Mouse (Mus musculus): ENCODE data around the gene Stat5a. TPM values are rescaled to one million over a fixed set of nuclear protein-coding genes. Genes with fewer than 3 reads are reported as not detected.

Stat5a gene
- polyA plus RNA-seq, 1 experiment from 2014 or later = 1.6 TPM

DNA sequence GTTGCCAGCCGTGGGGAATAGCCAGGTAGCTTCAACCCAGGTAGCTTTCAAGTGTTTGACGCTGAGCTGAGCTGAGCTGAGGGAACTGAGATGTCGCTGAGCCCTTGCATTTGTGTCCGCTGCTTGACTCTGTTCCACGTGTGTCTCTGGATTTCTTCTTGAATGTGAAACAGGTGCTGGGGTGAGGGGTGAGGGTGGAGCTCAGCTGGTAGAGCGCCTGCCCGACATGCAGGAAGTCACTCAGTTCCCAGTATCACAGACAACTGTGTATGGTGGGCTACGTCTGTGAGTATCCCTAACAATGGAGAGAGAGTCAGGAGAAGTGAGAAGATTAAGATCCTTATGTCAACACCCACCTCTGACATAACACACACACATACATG is 11.8 kb downstream of the Stat5a start:
- Histone ChIP-seq H3K27ac (replicated peaks) (no peak overlapping the region), H3K9ac (no peak overlapping the region), H3K36me3 (no peaks in the 10 kb centered on the region), H3K4me3 (no peak overlapping the region), H3K27me3 (no peaks in the 10 kb centered on the region), H3K4me1 (replicated peaks) (no peaks in the 10 kb centered on the region), H3K9me3 (no peaks in the 10 kb centered on the region), H3K4me2 (no peak overlapping the region)
- WGBS = 77% methylated on average over 8 of the region's 8 CpGs
- no peak for ATAC-seq (ENCODE audit: low read depth)

DNA sequence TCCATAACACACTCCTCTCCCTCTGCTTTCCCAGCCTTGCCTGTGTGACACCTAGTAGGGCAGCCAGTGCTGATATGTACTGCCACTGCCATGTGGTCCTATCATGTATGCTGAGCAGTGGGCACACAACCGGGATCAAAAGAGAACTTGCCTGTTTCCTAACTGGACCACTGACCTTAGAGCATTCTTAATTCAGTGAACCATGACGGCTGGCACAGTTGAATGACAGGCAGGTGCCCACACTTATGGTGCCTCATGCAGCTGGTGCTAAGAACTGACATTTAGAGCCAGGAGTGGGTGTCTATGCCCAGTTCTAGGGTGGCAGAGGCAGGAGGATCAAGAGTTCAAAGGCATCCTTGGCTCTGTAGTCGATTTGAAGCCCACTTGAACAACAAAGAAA is 16.6 kb downstream of the Stat5a start:
- Histone ChIP-seq H3K27ac (replicated peaks) (no peak overlapping the region), H3K4me1 (replicated peaks) (no peaks in the 10 kb centered on the region), H3K36me3 (no peaks in the 10 kb centered on the region), H3K4me3 (no peak overlapping the region), H3K9ac (no peak overlapping the region), H3K9me3 (no peaks in the 10 kb centered on the region), H3K4me2 (no peak overlapping the region), H3K27me3 (no peaks in the 10 kb centered on the region)
- ATAC-seq (ENCODE audit: low read depth) = no peak
- 83% methylated on average over 3 of the region's 3 CpGs for WGBS

DNA sequence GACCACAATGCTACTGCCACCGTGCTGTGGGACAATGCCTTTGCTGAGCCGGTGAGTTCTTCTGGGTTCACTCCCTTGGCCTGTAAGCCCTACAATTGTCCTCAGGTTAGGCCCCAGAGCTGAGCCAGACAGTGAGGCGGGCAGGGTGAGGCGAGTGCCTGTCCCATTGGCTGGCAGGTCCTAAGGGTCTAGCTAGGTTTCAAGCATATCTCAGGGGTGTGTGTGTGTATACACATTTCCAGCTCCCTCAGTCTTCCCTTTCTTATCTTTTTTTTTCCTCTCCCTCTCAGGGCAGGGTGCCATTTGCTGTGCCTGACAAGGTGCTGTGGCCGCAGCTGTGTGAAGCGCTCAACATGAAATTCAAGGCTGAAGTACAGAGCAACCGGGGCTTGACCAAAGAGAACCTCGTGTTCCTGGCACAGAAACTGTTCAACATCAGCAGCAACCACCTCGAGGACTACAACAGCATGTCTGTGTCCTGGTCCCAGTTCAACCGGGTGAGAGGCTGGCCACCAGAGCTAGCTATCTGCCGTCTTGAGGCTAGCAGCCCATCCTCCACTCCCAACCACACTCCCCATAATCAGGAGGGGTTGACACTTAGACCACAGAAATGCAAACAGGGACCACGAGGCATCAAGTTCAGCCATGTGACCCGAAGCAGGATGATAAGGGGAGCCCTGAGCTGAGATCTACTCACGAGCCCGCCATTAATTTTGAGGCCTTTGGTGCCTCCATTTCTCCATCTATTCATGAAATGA is 20.3 kb downstream of the Stat5a start:
- no peak overlapping the region for H3K4me2 ChIP-seq
- no peak overlapping the region for H3K9ac ChIP-seq
- H3K9me3 ChIP-seq = no peaks in the 10 kb centered on the region
- no peaks in the 10 kb centered on the region for H3K4me1 ChIP-seq (replicated peaks)
- no peaks in the 10 kb centered on the region for H3K36me3 ChIP-seq
- H3K27ac ChIP-seq (replicated peaks) = no peak overlapping the region
- H3K27me3 ChIP-seq = no peaks in the 10 kb centered on the region
- no peak for ATAC-seq (ENCODE audit: low read depth)
- 84% methylated on average over 15 of the region's 15 CpGs for WGBS
- no peak overlapping the region for H3K4me3 ChIP-seq

DNA sequence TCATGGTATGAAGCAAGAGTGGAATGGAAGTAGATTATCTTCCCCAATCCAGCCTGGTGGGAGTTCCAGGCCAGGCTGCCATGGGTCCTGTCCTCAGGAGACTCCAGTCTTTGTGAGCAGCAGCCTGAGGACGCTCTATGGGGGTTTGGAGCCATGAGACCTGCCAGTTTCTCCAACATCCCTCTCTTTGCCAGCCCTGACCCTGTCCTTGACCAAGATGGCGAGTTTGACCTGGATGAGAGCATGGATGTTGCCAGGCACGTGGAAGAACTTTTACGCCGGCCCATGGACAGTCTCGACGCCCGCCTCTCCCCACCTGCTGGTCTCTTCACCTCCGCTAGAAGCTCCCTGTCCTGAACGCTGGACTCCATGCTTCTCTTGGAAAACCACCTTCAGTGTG is 24.5 kb downstream of the Stat5a start:
- Histone ChIP-seq H3K4me3 (no peak overlapping the region), H3K9me3 (no peaks in the 10 kb centered on the region), H3K27me3 (no peaks in the 10 kb centered on the region), H3K9ac (no peak overlapping the region), H3K27ac (replicated peaks) (no peak overlapping the region), H3K36me3 (peaks cover 31% of the 10 kb centered on the region), H3K4me1 (replicated peaks) (no peaks in the 10 kb centered on the region), H3K4me2 (no peak overlapping the region)
- ATAC-seq (ENCODE audit: low read depth) = no peak
- WGBS = 84% methylated on average over 10 of the region's 10 CpGs

DNA sequence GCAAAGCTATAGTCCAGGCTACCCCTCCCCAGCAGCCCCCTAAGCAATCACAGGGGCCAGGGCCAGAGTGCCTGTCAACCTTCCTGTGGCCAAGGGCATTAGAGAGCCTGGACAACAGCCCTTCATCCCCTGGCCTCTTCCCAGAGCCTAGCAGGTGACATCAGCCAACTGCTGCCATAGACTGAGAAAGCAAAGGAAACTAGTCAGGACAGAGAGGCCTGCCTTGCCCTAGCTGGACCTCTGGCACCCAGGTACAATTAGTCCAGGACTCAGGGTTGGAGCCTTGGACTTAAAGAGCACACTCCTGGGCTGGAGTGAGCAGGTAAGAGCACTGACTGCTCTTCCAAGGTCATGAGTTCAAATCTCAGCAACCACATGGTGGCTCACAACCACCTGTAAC is 26.3 kb downstream of the Stat5a start:
- no peak overlapping the region for H3K27ac ChIP-seq (replicated peaks)
- H3K4me3 ChIP-seq = no peak overlapping the region
- no peak overlapping the region for H3K4me2 ChIP-seq

DNA sequence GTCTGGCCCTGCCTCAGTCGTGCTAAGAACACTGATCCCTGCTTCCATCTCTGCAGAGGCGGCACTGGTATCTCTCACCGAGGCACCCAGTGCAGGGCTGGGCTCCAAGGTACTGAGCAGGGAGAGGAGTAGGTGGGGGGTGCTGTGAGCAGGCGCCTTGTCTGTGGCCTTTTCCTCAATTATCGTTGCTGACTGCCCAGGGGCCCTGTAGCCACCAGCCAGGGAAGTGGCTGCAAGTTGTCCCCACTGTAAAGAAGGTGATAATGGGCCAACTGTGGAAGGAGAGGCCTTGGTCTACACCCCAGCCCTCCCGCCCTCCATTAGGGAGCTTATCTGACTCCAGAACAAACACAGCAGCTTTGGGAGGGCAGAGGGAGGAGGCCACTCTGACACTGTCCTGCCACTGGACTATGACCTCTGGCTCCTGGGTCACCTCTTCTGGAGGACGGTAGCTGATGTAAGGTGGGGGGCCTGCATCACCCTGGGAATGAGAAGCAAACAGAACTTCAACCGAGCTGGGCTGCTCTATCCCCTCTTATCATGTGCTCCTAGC is 27.1 kb downstream of the Stat5a start:
- 70% methylated on average over 8 of the region's 8 CpGs for WGBS
- no peak for ATAC-seq (ENCODE audit: low read depth)

More for the DNA sequence above, 26.3 kb downstream of the Stat5a start:
- Histone ChIP-seq H3K9ac (no peak overlapping the region), H3K36me3 (peaks cover 49% of the 10 kb centered on the region), H3K4me1 (replicated peaks) (0 out of 2 replicates have a peak, but pooled peaks cover under 1% of the 10 kb centered on the region), H3K27me3 (no peaks in the 10 kb centered on the region), H3K9me3 (no peaks in the 10 kb centered on the region)
- ATAC-seq (ENCODE audit: low read depth) = no peak

DNA sequence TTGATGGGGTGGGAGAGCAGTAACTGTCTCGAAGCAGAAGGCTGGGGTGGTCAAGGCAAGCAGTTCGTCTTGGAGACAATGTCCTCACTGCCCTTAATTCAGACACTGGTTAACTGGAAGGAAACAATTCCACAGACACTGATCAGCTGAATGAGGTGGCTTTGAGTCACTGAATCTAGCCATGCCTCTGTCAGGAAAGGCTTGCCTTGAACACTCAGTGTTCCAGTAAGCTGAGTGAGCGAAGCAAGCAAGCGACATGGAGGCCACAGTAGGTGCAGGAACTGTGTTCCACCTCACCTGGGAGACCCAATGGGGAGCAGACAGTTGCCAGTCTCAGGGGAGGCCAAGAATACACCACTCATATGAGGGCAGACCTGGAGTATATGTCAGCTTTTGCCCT is 28.1 kb downstream of the Stat5a start:
- H3K9ac ChIP-seq = no peak overlapping the region
- no peak overlapping the region for H3K27ac ChIP-seq (replicated peaks)
- H3K4me3 ChIP-seq = no peak overlapping the region
- H3K27me3 ChIP-seq = no peaks in the 10 kb centered on the region
- peaks cover 63% of the 10 kb centered on the region for H3K36me3 ChIP-seq
- no peak for ATAC-seq (ENCODE audit: low read depth)
- H3K4me1 ChIP-seq (replicated peaks) = 0 out of 2 replicates have a peak, but pooled peaks cover 9% of the 10 kb centered on the region
- 82% methylated on average over 4 of the region's 4 CpGs for WGBS
- no peaks in the 10 kb centered on the region for H3K9me3 ChIP-seq
- no peak overlapping the region for H3K4me2 ChIP-seq

More for the DNA sequence above, 27.1 kb downstream of the Stat5a start:
- Histone ChIP-seq H3K4me1 (replicated peaks) (0 out of 2 replicates have a peak, but pooled peaks cover 8% of the 10 kb centered on the region), H3K9ac (no peak overlapping the region), H3K9me3 (no peaks in the 10 kb centered on the region), H3K27me3 (no peaks in the 10 kb centered on the region), H3K36me3 (peaks cover 57% of the 10 kb centered on the region), H3K27ac (replicated peaks) (no peak overlapping the region), H3K4me2 (no peak overlapping the region), H3K4me3 (no peak overlapping the region)

DNA sequence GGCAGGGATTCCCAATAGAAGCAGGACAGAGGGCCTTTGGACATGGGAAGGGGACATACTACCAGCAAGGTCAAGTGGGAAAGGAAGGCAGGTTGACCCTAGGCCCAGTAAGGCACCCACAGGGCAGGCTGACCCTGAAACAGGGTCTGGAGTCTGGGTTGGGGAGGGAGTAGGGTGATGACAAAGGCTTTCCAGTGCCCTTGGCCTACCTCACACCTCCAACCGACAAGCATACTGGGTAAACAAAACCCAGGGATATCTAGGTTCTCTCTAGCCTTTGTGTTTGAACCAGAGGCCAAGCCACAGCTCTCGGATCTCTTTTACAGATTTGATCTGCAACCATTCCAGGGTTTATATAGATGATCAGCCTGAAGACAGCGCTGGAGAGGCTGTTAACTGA is 28.6 kb downstream of the Stat5a start:
- Histone ChIP-seq H3K27ac (replicated peaks) (no peak overlapping the region), H3K4me3 (no peak overlapping the region), H3K4me2 (no peak overlapping the region), H3K4me1 (replicated peaks) (0 out of 2 replicates have a peak, but pooled peaks cover 9% of the 10 kb centered on the region), H3K9ac (no peak overlapping the region), H3K36me3 (peaks cover 69% of the 10 kb centered on the region), H3K9me3 (no peaks in the 10 kb centered on the region), H3K27me3 (no peaks in the 10 kb centered on the region)
- WGBS = 86% methylated on average over 3 of the region's 3 CpGs
- ATAC-seq (ENCODE audit: low read depth) = no peak

DNA sequence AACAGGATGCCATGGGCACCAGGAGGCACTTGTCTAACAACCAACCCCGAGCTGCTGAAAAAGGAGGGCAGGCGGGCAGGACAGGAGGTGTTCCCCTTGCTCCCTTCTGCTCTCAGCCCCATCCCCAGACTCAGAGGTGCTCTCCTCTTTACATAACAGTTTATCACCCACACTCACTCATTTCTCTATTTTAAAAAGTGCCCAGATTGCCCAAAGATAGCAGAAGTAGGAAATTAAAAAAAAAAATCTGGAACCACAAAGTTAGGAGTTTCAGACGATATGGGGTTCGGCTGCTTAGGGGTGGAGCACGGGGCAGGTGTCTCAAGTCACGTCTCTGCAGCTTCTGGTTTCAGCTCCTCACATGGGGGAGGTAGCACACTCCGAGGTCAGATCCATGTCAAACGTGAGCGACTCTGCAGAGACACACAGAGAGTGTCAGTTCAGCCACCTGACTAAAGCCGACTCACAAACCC is 29.2 kb downstream of the Stat5a start:
- Histone ChIP-seq H3K4me2 (no peak overlapping the region), H3K4me1 (replicated peaks) (0 out of 2 replicates have a peak, but pooled peaks cover 9% of the 10 kb centered on the region), H3K4me3 (no peak overlapping the region), H3K36me3 (peaks cover 75% of the 10 kb centered on the region), H3K9me3 (no peaks in the 10 kb centered on the region), H3K27ac (replicated peaks) (no peak overlapping the region), H3K27me3 (no peaks in the 10 kb centered on the region), H3K9ac (no peak overlapping the region)
- no peak for ATAC-seq (ENCODE audit: low read depth)
- WGBS = 64% methylated on average over 10 of the region's 10 CpGs

DNA sequence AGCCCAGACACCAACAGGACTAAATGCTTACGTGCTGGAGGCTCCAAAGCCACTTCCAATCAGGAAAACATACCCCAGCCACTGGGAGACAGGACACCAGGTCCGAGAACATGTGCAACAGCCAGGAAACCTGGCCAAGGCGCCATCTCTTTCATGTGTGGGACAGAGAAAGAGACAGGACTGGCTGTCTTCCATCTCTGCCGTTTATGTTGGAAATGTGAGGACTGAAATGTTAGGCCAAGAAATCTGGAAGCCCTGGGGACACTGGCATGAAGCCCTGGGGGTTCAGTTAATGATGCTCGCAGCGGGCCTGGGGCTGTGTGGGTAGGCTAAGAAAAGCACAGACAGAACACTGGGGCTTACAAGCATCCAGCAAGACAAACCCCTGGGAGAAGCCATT is 31.3 kb downstream of the Stat5a start:
- H3K4me1 ChIP-seq (replicated peaks) = 0 out of 2 replicates have a peak, but pooled peaks cover 14% of the 10 kb centered on the region
- no peak overlapping the region for H3K9ac ChIP-seq
- no peak overlapping the region for H3K4me3 ChIP-seq
- H3K36me3 ChIP-seq = peaks cover 91% of the 10 kb centered on the region
- no peaks in the 10 kb centered on the region for H3K27me3 ChIP-seq
- 87% methylated on average over 6 of the region's 6 CpGs for whole genome bisulfite sequencing
- H3K27ac ChIP-seq (replicated peaks) = no peak overlapping the region
- no peak for ATAC-seq (ENCODE audit: low read depth)
- H3K9me3 ChIP-seq = no peaks in the 10 kb centered on the region
- H3K4me2 ChIP-seq = no peak overlapping the region

DNA sequence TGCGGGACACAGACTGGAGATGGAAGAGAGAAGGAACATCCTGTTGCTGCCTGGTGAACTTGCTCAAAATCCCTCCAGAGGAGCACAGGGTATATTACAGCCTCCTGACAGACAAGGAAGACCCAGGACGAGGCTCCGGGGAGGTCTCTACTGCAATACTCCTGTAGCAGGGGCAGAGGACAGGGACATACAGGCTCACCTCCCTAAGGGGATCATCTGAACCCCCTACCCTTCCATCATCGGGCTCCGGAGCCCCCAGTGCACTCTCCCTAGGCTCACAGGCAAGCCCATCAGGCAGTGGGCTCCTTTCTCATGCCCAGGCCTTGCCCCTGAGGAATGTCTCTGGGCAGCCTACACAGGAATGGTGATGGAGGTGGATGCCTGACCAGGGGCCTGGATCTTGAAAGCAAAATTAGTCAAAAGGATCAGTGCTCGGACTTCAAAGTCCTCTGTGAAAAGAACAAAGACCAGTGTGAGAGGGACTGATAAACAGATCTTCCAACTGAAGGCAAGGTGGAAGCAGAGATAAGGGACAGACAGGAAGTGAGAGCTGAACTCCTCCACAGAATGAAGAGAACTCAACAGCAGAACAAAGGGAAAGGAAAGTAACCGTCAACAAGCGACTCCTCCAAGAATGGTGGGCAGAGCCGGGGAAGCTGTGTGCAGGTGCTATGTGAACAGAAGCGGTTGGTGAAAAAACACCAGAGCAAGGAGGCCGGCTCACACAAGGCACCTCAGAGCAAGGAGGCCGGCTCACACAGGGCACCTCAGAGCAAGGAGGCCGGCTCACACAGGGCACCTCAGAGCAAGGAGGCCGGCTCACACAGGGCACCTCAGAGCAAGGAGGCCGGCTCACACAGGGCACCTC is 32.3 kb downstream of the Stat5a start:
- ATAC-seq (ENCODE audit: low read depth) = no peak
- peaks cover 84% of the 10 kb centered on the region for H3K36me3 ChIP-seq
- no peak overlapping the region for H3K4me2 ChIP-seq

DNA sequence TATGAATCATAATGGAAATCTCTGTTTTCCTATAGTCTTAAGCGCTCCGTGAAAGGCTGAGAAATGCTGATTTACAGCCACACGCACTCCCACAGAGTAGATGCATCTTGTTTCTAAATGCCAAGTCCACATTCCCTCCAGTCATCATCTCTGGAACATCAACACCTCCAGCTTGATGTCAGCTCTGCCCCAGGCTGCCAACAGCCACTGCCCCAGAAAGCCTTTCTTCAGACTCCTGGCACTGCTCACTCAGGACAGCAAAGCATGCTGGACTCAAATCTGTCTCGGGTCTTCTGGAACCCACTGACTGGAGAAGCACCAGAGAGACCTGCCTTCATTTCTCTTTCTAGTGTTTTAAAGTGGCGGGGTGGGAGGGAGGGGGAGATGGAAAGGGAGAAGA is 33.3 kb downstream of the Stat5a start:
- 82% methylated on average over 5 of the region's 5 CpGs for WGBS
- Histone ChIP-seq H3K4me1 (replicated peaks) (0 out of 2 replicates have a peak, but pooled peaks cover 14% of the 10 kb centered on the region), H3K27me3 (no peaks in the 10 kb centered on the region), H3K9me3 (no peaks in the 10 kb centered on the region), H3K9ac (0 out of 2 replicates have a peak overlapping the region, but pooled peaks have one; percentile 22), H3K4me2 (no peak overlapping the region), H3K4me3 (no peak overlapping the region), H3K27ac (replicated peaks) (no peak overlapping the region), H3K36me3 (peaks cover 82% of the 10 kb centered on the region)
- no peak for ATAC-seq (ENCODE audit: low read depth)

More for the DNA sequence above, 32.3 kb downstream of the Stat5a start:
- H3K27me3 ChIP-seq = no peaks in the 10 kb centered on the region
- H3K27ac ChIP-seq (replicated peaks) = no peak overlapping the region
- no peak overlapping the region for H3K4me3 ChIP-seq
- 0 out of 2 replicates have a peak, but pooled peaks cover 14% of the 10 kb centered on the region for H3K4me1 ChIP-seq (replicated peaks)
- no peaks in the 10 kb centered on the region for H3K9me3 ChIP-seq
- WGBS = 73% methylated on average over 15 of the region's 15 CpGs
- 0 out of 2 replicates have a peak overlapping the region, but pooled peaks have one; percentile 26 for H3K9ac ChIP-seq
